Mouse (Mus musculus): ENCODE results near the gene Zfp691. TPM values are rescaled to one million over a fixed set of nuclear protein-coding genes. Genes with fewer than 3 reads are reported as not detected.

The Zfp691 gene
- polyA plus RNA-seq, 1 experiment from 2014 or later, result 5.2 TPM

GRCm38 (mm10) chr4:119162990-119163389, 11.0 kb downstream of the Zfp691 start:
- no peaks in the 10 kb centered on the region for H3K9me3 ChIP-seq
- WGBS, result 75% methylated on average over 4 of the region's 4 CpGs
- H3K4me1 ChIP-seq (replicated peaks), result no peaks in the 10 kb centered on the region
- no peak overlapping the region for H3K9ac ChIP-seq
- no peak overlapping the region for H3K4me2 ChIP-seq (replicated peaks)
- no peaks in the 10 kb centered on the region for H3K27me3 ChIP-seq (replicated peaks)
- H3K27ac ChIP-seq, result no peak overlapping the region
- H3K4me3 ChIP-seq (replicated peaks), result no peak overlapping the region
- no peak for ATAC-seq
- H3K36me3 ChIP-seq, result no peaks in the 10 kb centered on the region

- no peaks in the 10 kb centered on the region for H3K9me3 ChIP-seq
- H3K4me2 ChIP-seq (replicated peaks), result no peak overlapping the region
- H3K27ac ChIP-seq, result no peak overlapping the region
- 64% methylated on average over 3 of the region's 3 CpGs for WGBS
- no peak overlapping the region for H3K4me3 ChIP-seq (replicated peaks)
- H3K4me1 ChIP-seq (replicated peaks), result no peaks in the 10 kb centered on the region
- ATAC-seq, result no peak
- H3K36me3 ChIP-seq, result no peaks in the 10 kb centered on the region
- H3K27me3 ChIP-seq (replicated peaks), result no peaks in the 10 kb centered on the region
- H3K9ac ChIP-seq, result no peak overlapping the region
These were observed 12.6 kb downstream of the Zfp691 start for GRCm38 (mm10) chr4:119161358-119161757.

GRCm38 (mm10) chr4:119157891-119158290, 16.1 kb downstream of the Zfp691 start:
- 57% methylated on average over 5 of the region's 5 CpGs for WGBS
- ATAC-seq, result peak; percentile 90

GRCm38 (mm10) chr4:119157186-119157585, 16.8 kb downstream of the Zfp691 start:
- ATAC-seq, result no peak
- Histone ChIP-seq H3K9me3 (no peaks in the 10 kb centered on the region), H3K27me3 (replicated peaks) (no peaks in the 10 kb centered on the region), H3K27ac (no peak overlapping the region), H3K4me1 (replicated peaks) (no peaks in the 10 kb centered on the region), H3K36me3 (no peaks in the 10 kb centered on the region), H3K9ac (no peak overlapping the region), H3K4me2 (replicated peaks) (no peak overlapping the region), H3K4me3 (replicated peaks) (no peak overlapping the region)
- WGBS, result 46% methylated on average over 2 of the region's 2 CpGs

More at GRCm38 (mm10) chr4:119157891-119158290, 16.1 kb downstream of the Zfp691 start:
- H3K36me3 ChIP-seq, result no peaks in the 10 kb centered on the region
- H3K4me3 ChIP-seq (replicated peaks), result no peak overlapping the region
- no peaks in the 10 kb centered on the region for H3K9me3 ChIP-seq
- no peak overlapping the region for H3K9ac ChIP-seq
- no peaks in the 10 kb centered on the region for H3K27me3 ChIP-seq (replicated peaks)
- no peaks in the 10 kb centered on the region for H3K4me1 ChIP-seq (replicated peaks)
- no peak overlapping the region for H3K4me2 ChIP-seq (replicated peaks)
- H3K27ac ChIP-seq, result peak overlapping the region; percentile 32; the same call in 1 of the 2 replicates

GRCm38 (mm10) chr4:119148741-119149140, 25.3 kb downstream of the Zfp691 start:
- Histone ChIP-seq H3K27ac (no peak overlapping the region), H3K36me3 (no peaks in the 10 kb centered on the region), H3K4me2 (replicated peaks) (no peak overlapping the region), H3K9me3 (no peaks in the 10 kb centered on the region), H3K4me1 (replicated peaks) (no peaks in the 10 kb centered on the region), H3K27me3 (replicated peaks) (no peaks in the 10 kb centered on the region), H3K9ac (no peak overlapping the region), H3K4me3 (replicated peaks) (no peak overlapping the region)
- ATAC-seq, result no peak
- 81% methylated on average over 11 of the region's 11 CpGs for WGBS

- Histone ChIP-seq H3K9me3 (no peaks in the 10 kb centered on the region), H3K4me2 (replicated peaks) (no peak overlapping the region), H3K36me3 (no peaks in the 10 kb centered on the region), H3K27ac (no peak overlapping the region), H3K4me1 (replicated peaks) (no peaks in the 10 kb centered on the region), H3K9ac (no peak overlapping the region), H3K4me3 (replicated peaks) (no peak overlapping the region), H3K27me3 (replicated peaks) (no peaks in the 10 kb centered on the region)
- 69% methylated on average over 5 of the region's 5 CpGs for WGBS
- peak; percentile 46; the same call in 1 of the 2 replicates for ATAC-seq
These were observed 26.6 kb downstream of the Zfp691 start for GRCm38 (mm10) chr4:119147347-119147746.

- Histone ChIP-seq H3K9me3 (no peaks in the 10 kb centered on the region), H3K9ac (no peak overlapping the region), H3K36me3 (no peaks in the 10 kb centered on the region), H3K4me2 (replicated peaks) (no peak overlapping the region), H3K27me3 (replicated peaks) (no peaks in the 10 kb centered on the region), H3K27ac (no peak overlapping the region), H3K4me3 (replicated peaks) (no peak overlapping the region), H3K4me1 (replicated peaks) (no peaks in the 10 kb centered on the region)
- 88% methylated on average over 7 of the region's 7 CpGs for WGBS
- ATAC-seq, result no peak
These were observed 27.2 kb downstream of the Zfp691 start for GRCm38 (mm10) chr4:119146816-119147215.

GRCm38 (mm10) chr4:119142230-119142871, 31.6 kb downstream of the Zfp691 start:
- peak; percentile 67 for ATAC-seq
- Histone ChIP-seq H3K4me1 (replicated peaks) (0 out of 2 replicates have a peak, but pooled peaks cover 5% of the 10 kb centered on the region), H3K4me2 (replicated peaks) (peak overlapping the region; percentile 53), H3K4me3 (replicated peaks) (peak overlapping the region; percentile 14; the same call in 1 of the 2 replicates), H3K9me3 (no peaks in the 10 kb centered on the region), H3K27me3 (replicated peaks) (no peaks in the 10 kb centered on the region), H3K36me3 (no peaks in the 10 kb centered on the region), H3K27ac (no peak overlapping the region), H3K9ac (no peak overlapping the region)
- WGBS, result 23% methylated on average over 24 of the region's 24 CpGs

GRCm38 (mm10) chr4:119141191-119141590, 32.8 kb downstream of the Zfp691 start:
- Histone ChIP-seq H3K4me3 (replicated peaks) (no peak overlapping the region), H3K9ac (no peak overlapping the region), H3K36me3 (peaks cover 7% of the 10 kb centered on the region), H3K27ac (no peak overlapping the region), H3K9me3 (no peaks in the 10 kb centered on the region), H3K4me1 (replicated peaks) (0 out of 2 replicates have a peak, but pooled peaks cover 5% of the 10 kb centered on the region), H3K4me2 (replicated peaks) (no peak overlapping the region), H3K27me3 (replicated peaks) (no peaks in the 10 kb centered on the region)
- WGBS, result 65% methylated on average over 10 of the region's 10 CpGs
- ATAC-seq, result no peak

GRCm38 (mm10) chr4:119140126-119140525, 33.9 kb downstream of the Zfp691 start:
- no peak for ATAC-seq
- H3K27ac ChIP-seq, result no peak overlapping the region
- no peak overlapping the region for H3K4me3 ChIP-seq (replicated peaks)
- 0 out of 2 replicates have a peak, but pooled peaks cover 5% of the 10 kb centered on the region for H3K4me1 ChIP-seq (replicated peaks)
- H3K9ac ChIP-seq, result no peak overlapping the region
- peaks cover 18% of the 10 kb centered on the region for H3K36me3 ChIP-seq
- no peak overlapping the region for H3K4me2 ChIP-seq (replicated peaks)
- 54% methylated on average over 3 of the region's 3 CpGs for WGBS
- no peaks in the 10 kb centered on the region for H3K9me3 ChIP-seq
- H3K27me3 ChIP-seq (replicated peaks), result no peaks in the 10 kb centered on the region

- Histone ChIP-seq H3K27ac (no peak overlapping the region), H3K9ac (no peak overlapping the region), H3K4me1 (replicated peaks) (0 out of 2 replicates have a peak, but pooled peaks cover 5% of the 10 kb centered on the region), H3K36me3 (peaks cover 29% of the 10 kb centered on the region), H3K27me3 (replicated peaks) (no peaks in the 10 kb centered on the region), H3K9me3 (no peaks in the 10 kb centered on the region), H3K4me2 (replicated peaks) (peak overlapping the region; percentile 37; the same call in 1 of the 2 replicates), H3K4me3 (replicated peaks) (no peak overlapping the region)
- 63% methylated on average over 8 of the region's 8 CpGs for WGBS
- no peak for ATAC-seq
These were observed 35.2 kb downstream of the Zfp691 start for GRCm38 (mm10) chr4:119138776-119139175.

GRCm38 (mm10) chr4:119138171-119138570, 35.8 kb downstream of the Zfp691 start:
- H3K4me1 ChIP-seq (replicated peaks), result 0 out of 2 replicates have a peak, but pooled peaks cover 5% of the 10 kb centered on the region

GRCm38 (mm10) chr4:119137313-119137712, 36.7 kb downstream of the Zfp691 start:
- WGBS, result 56% methylated on average over 8 of the region's 8 CpGs

More at GRCm38 (mm10) chr4:119138171-119138570, 35.8 kb downstream of the Zfp691 start:
- H3K36me3 ChIP-seq, result peaks cover 34% of the 10 kb centered on the region
- WGBS, result 17% methylated on average over 18 of the region's 18 CpGs
- H3K9ac ChIP-seq, result no peak overlapping the region
- H3K4me3 ChIP-seq (replicated peaks), result no peak overlapping the region
- H3K27ac ChIP-seq, result no peak overlapping the region
- H3K9me3 ChIP-seq, result no peaks in the 10 kb centered on the region
- H3K4me2 ChIP-seq (replicated peaks), result peak overlapping the region; percentile 37
- no peaks in the 10 kb centered on the region for H3K27me3 ChIP-seq (replicated peaks)
- ATAC-seq, result peak; percentile 91

More at GRCm38 (mm10) chr4:119137313-119137712, 36.7 kb downstream of the Zfp691 start:
- H3K27ac ChIP-seq, result no peak overlapping the region
- no peaks in the 10 kb centered on the region for H3K9me3 ChIP-seq
- no peak overlapping the region for H3K9ac ChIP-seq
- no peak for ATAC-seq
- no peaks in the 10 kb centered on the region for H3K27me3 ChIP-seq (replicated peaks)
- H3K4me2 ChIP-seq (replicated peaks), result no peak overlapping the region
- no peak overlapping the region for H3K4me3 ChIP-seq (replicated peaks)
- H3K4me1 ChIP-seq (replicated peaks), result 0 out of 2 replicates have a peak, but pooled peaks cover 5% of the 10 kb centered on the region
- peaks cover 42% of the 10 kb centered on the region for H3K36me3 ChIP-seq
